Mouse (Mus musculus) lung, adult 2 months (tissue): Measurements from ENCODE around the gene Ppp1r11. TPM values are rescaled to one million over a fixed set of nuclear protein-coding genes. Genes with fewer than 3 reads are reported as not detected.

ENCODE experiments used
- DNase-seq: peaks from one replicate; pipeline ENCODE4 v3.0.0; 2022
- H3K4me1 ChIP-seq: fragments of 200-500 bp; 2 replicates; pipeline ENCODE4 v1.6.1; 2011; ENCODE audit warnings: low read length; ENCODE audit not compliant: control insufficient read depth, insufficient read depth
- H3K4me3 ChIP-seq: fragments of 200-500 bp; replicated peaks from 2 replicates; pipeline ENCODE3; 2011; ENCODE audit warnings: low read depth, mild to moderate bottlenecking, control low read depth, low read length; ENCODE audit errors: extremely low read depth
- CTCF ChIP-seq: fragments of 200-500 bp; IDR thresholded peaks from 2 replicates; pipeline ENCODE4 v1.5.1; 2011; ENCODE audit warnings: mild to moderate bottlenecking, low read length, control low read depth; ENCODE audit not compliant: insufficient read depth
- POLR2A ChIP-seq: fragments of 200-500 bp; IDR thresholded peaks from 2 replicates; pipeline ENCODE4 v1.6.1; 2011; ENCODE audit warnings: low read depth, mild to moderate bottlenecking, control low read depth, low read length, borderline replicate concordance; ENCODE audit errors: extremely low read depth
- WGBS: fragments of 180-500 bp; shearing (Covaris S2); methylation state at CpG from one replicate; pipeline ENCODE4 v1.1.7; 2018; 5-methylcytosine and 5-hydroxymethylcytosine counted together
- polyA plus RNA-seq: library from polyadenylated mRNA; depleted of rRNA; stranded (reverse); fragments of >200 nt; gene quantifications from 2 replicates; pipeline ENCODE4 v1.2.3, GENCODE M21; 2012

Gene Ppp1r11
- polyA plus RNA-seq, 1 experiment: 58.3 TPM

GRCm38 (mm10) chr17:36923491-36923890 lies 28.1 kb downstream of the Ppp1r11 start:
- Histone ChIP-seq H3K4me1 (no peaks in the 10 kb centered on the region), H3K4me3 (no peak overlapping the region)
- no peak for TF ChIP-seq CTCF
- TF ChIP-seq POLR2A: no peak
- 60% methylated on average over 4 of the region's 4 CpGs for WGBS
- no peak for DNase-seq

GRCm38 (mm10) chr17:36922715-36923114 lies 28.8 kb downstream of the Ppp1r11 start:
- no peak overlapping the region for H3K4me3 ChIP-seq
- DNase-seq: no peak
- TF ChIP-seq CTCF (no peak), POLR2A (no peak)
- WGBS: 73% methylated on average over 4 of the region's 4 CpGs
- H3K4me1 ChIP-seq: no peaks in the 10 kb centered on the region

GRCm38 (mm10) chr17:36920239-36920638 lies 31.3 kb downstream of the Ppp1r11 start:
- H3K4me3 ChIP-seq: no peak overlapping the region
- 39% methylated on average over 15 of the region's 15 CpGs for WGBS

GRCm38 (mm10) chr17:36915076-36915475 lies 36.5 kb downstream of the Ppp1r11 start:
- peak; percentile 70 for DNase-seq
- Histone ChIP-seq H3K4me1 (no peaks in the 10 kb centered on the region), H3K4me3 (no peak overlapping the region)
- 10% methylated on average over 9 of the region's 9 CpGs for WGBS
- TF ChIP-seq CTCF (peak; percentile 91), POLR2A (no peak)

More at GRCm38 (mm10) chr17:36920239-36920638, 31.3 kb downstream of the Ppp1r11 start:
- DNase-seq: peak; percentile 20
- TF ChIP-seq CTCF (no peak), POLR2A (no peak)
- no peaks in the 10 kb centered on the region for H3K4me1 ChIP-seq

- H3K4me1 ChIP-seq: no peaks in the 10 kb centered on the region
- WGBS: 6% methylated on average over 2 of the region's 2 CpGs
Measured at GRCm38 (mm10) chr17:36914108-36914507, 37.4 kb downstream of the Ppp1r11 start.

GRCm38 (mm10) chr17:36912031-36912430 lies 39.5 kb downstream of the Ppp1r11 start:
- WGBS: 57% methylated on average over 2 of the region's 2 CpGs
- TF ChIP-seq POLR2A (no peak), CTCF (no peak)
- no peak for DNase-seq
- H3K4me3 ChIP-seq: no peak overlapping the region
- H3K4me1 ChIP-seq: no peaks in the 10 kb centered on the region

More at GRCm38 (mm10) chr17:36914108-36914507, 37.4 kb downstream of the Ppp1r11 start:
- no peak overlapping the region for H3K4me3 ChIP-seq
- TF ChIP-seq CTCF (peak; percentile 49; the same call in 1 of the 2 replicates), POLR2A (no peak)
- peak; percentile 74 for DNase-seq

- TF ChIP-seq CTCF: no peak
- no peak for TF ChIP-seq POLR2A
- 39% methylated on average over 4 of the region's 4 CpGs for WGBS
- Histone ChIP-seq H3K4me3 (no peak overlapping the region), H3K4me1 (no peaks in the 10 kb centered on the region)
- no peak for DNase-seq
Measured at GRCm38 (mm10) chr17:36909802-36910201, 41.7 kb downstream of the Ppp1r11 start.

- no peaks in the 10 kb centered on the region for H3K4me1 ChIP-seq
- no peak for DNase-seq
- no peak overlapping the region for H3K4me3 ChIP-seq
- no peak for TF ChIP-seq CTCF
- TF ChIP-seq POLR2A: no peak
- WGBS: 40% methylated on average over 1 of the region's 1 CpGs
Measured at GRCm38 (mm10) chr17:36908235-36908634, 43.3 kb downstream of the Ppp1r11 start.

GRCm38 (mm10) chr17:36903651-36904050 lies 47.9 kb downstream of the Ppp1r11 start:
- DNase-seq: no peak
- 37% methylated on average over 3 of the region's 3 CpGs for WGBS
- TF ChIP-seq CTCF (no peak), POLR2A (no peak)
- H3K4me3 ChIP-seq: no peak overlapping the region
- no peaks in the 10 kb centered on the region for H3K4me1 ChIP-seq

- no peak for TF ChIP-seq CTCF
- no peak overlapping the region for H3K4me3 ChIP-seq
Measured at GRCm38 (mm10) chr17:36900691-36901090, 50.9 kb downstream of the Ppp1r11 start.

More at GRCm38 (mm10) chr17:36900691-36901090, 50.9 kb downstream of the Ppp1r11 start:
- DNase-seq: no peak
- WGBS: 33% methylated on average over 1 of the region's 1 CpGs
- no peaks in the 10 kb centered on the region for H3K4me1 ChIP-seq
